Mouse (Mus musculus): Measurements from ENCODE around the gene Bpifb6. TPM values are rescaled to one million over a fixed set of nuclear protein-coding genes. Genes with fewer than 3 reads are reported as not detected.

The Bpifb6 gene
- total RNA-seq (2023; ENCODE audit: inconsistent age) = not detected in 4 replicates

GRCm38 (mm10) chr2:153900088-153900487 is at the start of gene Bpifb6:
Gene Bpifb6 (plus strand): TSS chr2:153900388.

GRCm38 (mm10) chr2:153870984-153871383 is 29.2 kb upstream of the Bpifb6 start, which contains the start of gene Sun5:
Gene Sun5 (minus strand): TSS chr2:153871084.

GRCm38 (mm10) chr2:153874745-153875144 is 25.4 kb upstream of the Bpifb6 start, which contains the start of gene Bpifb2:
Gene Bpifb2 (plus strand): TSS chr2:153875045.

GRCm38 (mm10) chr2:153917930-153918329 is 17.7 kb downstream of the Bpifb6 start, which contains the start of gene Bpifb3:
Gene Bpifb3 (plus strand): TSS chr2:153918230.

GRCm38 (mm10) chr2:153937843-153938242 is 37.7 kb downstream of the Bpifb6 start, which contains the start of gene Bpifb4:
Gene Bpifb4 (plus strand): TSS chr2:153938212.

Other genes with a start within 250 kb of the Bpifb6 start
- not detected in 4 replicates for gene Dnmt3c, start 203.7 kb upstream of the Bpifb6 start, total RNA-seq (2023; ENCODE audit: inconsistent age)
- gene Mapre1, start 159.1 kb upstream of the Bpifb6 start, total RNA-seq (2023; ENCODE audit: inconsistent age) = 130 to 153 TPM (median 139 TPM) in 4 replicates
- gene Efcab8, start 120.5 kb upstream of the Bpifb6 start, total RNA-seq (2023; ENCODE audit: inconsistent age) = 0.60 to 2.2 TPM (median 1.2 TPM) in 4 replicates
- not detected in 4 replicates for gene Sun5, start 29.3 kb upstream of the Bpifb6 start, total RNA-seq (2023; ENCODE audit: inconsistent age)
- gene Bpifb2, start 25.3 kb upstream of the Bpifb6 start, total RNA-seq (2023; ENCODE audit: inconsistent age) = 0.51 TPM in 1 of 4 replicates, not detected in the others
- gene Bpifb3, start 17.8 kb downstream of the Bpifb6 start, total RNA-seq (2023; ENCODE audit: inconsistent age) = not detected in 4 replicates
- not detected in 4 replicates for gene Bpifb4, start 37.8 kb downstream of the Bpifb6 start, total RNA-seq (2023; ENCODE audit: inconsistent age)
- not detected in 4 replicates for gene Bpifa6, start 74.6 kb downstream of the Bpifb6 start, total RNA-seq (2023; ENCODE audit: inconsistent age)
- gene Bpifa2, start 107.9 kb downstream of the Bpifb6 start, total RNA-seq (2023; ENCODE audit: inconsistent age) = not detected in 4 replicates
- gene Bpifa3, start 229.9 kb downstream of the Bpifb6 start, total RNA-seq (2023; ENCODE audit: inconsistent age) = not detected in 4 replicates
- not detected in 4 replicates for gene Bpifa1, start 242.5 kb downstream of the Bpifb6 start, total RNA-seq (2023; ENCODE audit: inconsistent age)